8 mouse cellular contexts compared by ENCODE assay signal in genomic region chr17:32163910-32164650, GRCm38 (mm10). TPM values are rescaled to one million over a fixed set of nuclear protein-coding genes. Genes with fewer than 3 reads are reported as not detected.
DNase-seq lines count a peak whose midpoint lies in the region; ATAC-seq and TF ChIP-seq lines count a peak whose summit lies in the region.

No protein-coding gene starts in this region.

- H3K4me3 ChIP-seq in kidney, embryonic 16.5 days (ENCODE audit: low read length), result no peak overlapping the region
- no peak overlapping the region for H3K4me3 ChIP-seq in forebrain, embryonic 12.5 days (replicated peaks)
- H3K4me3 ChIP-seq in limb, embryonic 14.5 days (replicated peaks; ENCODE audit: low read length), result no peak overlapping the region

- no peak for ATAC-seq in kidney, embryonic 16.5 days (ENCODE audit: low FRiP score, low TSS enrichment)
- no peak for ATAC-seq in forebrain, embryonic 12.5 days (ENCODE audit: low FRiP score)
- peak; percentile 24; the same call in 1 of the 2 replicates for ATAC-seq in limb, embryonic 14.5 days (ENCODE audit: low FRiP score, low read depth)
- peak; percentile 62 for ATAC-seq in neutrophil, adult 5-6 weeks (ENCODE audit: extremely low read depth, insufficient number of reproducible peaks, low FRiP score, poor library complexity, severe bottlenecking)

- H3K4me1 ChIP-seq in kidney, embryonic 16.5 days (ENCODE audit: insufficient read depth, low read length), result peaks cover 41% of the 10 kb centered on the region
- peaks cover 62% of the 10 kb centered on the region for H3K4me1 ChIP-seq in forebrain, embryonic 12.5 days
- peaks cover 23% of the 10 kb centered on the region; the same call in 1 of the 2 replicates for H3K4me1 ChIP-seq in limb, embryonic 14.5 days (ENCODE audit: control insufficient read depth, insufficient read depth, low read length)

- 0 out of 2 replicates have a peak, but pooled peaks cover 4% of the 10 kb centered on the region for H3K36me3 ChIP-seq in kidney, embryonic 16.5 days (ENCODE audit: insufficient read depth, low read length)
- 0 out of 2 replicates have a peak, but pooled peaks cover 5% of the 10 kb centered on the region for H3K36me3 ChIP-seq in forebrain, embryonic 12.5 days (replicated peaks)
- H3K36me3 ChIP-seq in limb, embryonic 14.5 days (ENCODE audit: control insufficient read depth, insufficient read depth, low read length), result no peaks in the 10 kb centered on the region

- WGBS in kidney, embryonic 16.5 days, result 59% methylated on average over 6 of the region's 6 CpGs
- WGBS in forebrain, embryonic 12.5 days, result 71% methylated on average over 6 of the region's 6 CpGs
- WGBS in limb, embryonic 14.5 days, result 64% methylated on average over 6 of the region's 6 CpGs

- no peaks in the 10 kb centered on the region for H3K9me3 ChIP-seq in kidney, embryonic 16.5 days (ENCODE audit: low read length)
- H3K9me3 ChIP-seq in forebrain, embryonic 12.5 days, result no peaks in the 10 kb centered on the region
- H3K9me3 ChIP-seq in limb, embryonic 14.5 days (ENCODE audit: control insufficient read depth, low read length), result no peaks in the 10 kb centered on the region

- no peak for TF ChIP-seq POLR2A in limb, embryonic 14.5 days (IDR thresholded peaks at IDR 0.05; ENCODE audit: borderline replicate concordance, extremely low read depth, insufficient read depth, insufficient read length)

- 0 out of 2 replicates have a peak overlapping the region, but pooled peaks have one; percentile 29 for H3K27ac ChIP-seq in kidney, embryonic 16.5 days (ENCODE audit: low read length)
- peak overlapping the region; percentile 20; the same call in 1 of the 2 replicates for H3K27ac ChIP-seq in forebrain, embryonic 12.5 days
- no peak overlapping the region for H3K27ac ChIP-seq in limb, embryonic 14.5 days (replicated peaks; ENCODE audit: low read depth, low read length)

- peak overlapping the region; percentile 21; the same call in 1 of the 2 replicates for H3K4me2 ChIP-seq in kidney, embryonic 16.5 days (replicated peaks; ENCODE audit: low read depth, low read length)
- peak overlapping the region; percentile 92 for H3K4me2 ChIP-seq in forebrain, embryonic 12.5 days
- H3K4me2 ChIP-seq in limb, embryonic 14.5 days (replicated peaks; ENCODE audit: low read depth, low read length, severe bottlenecking), result 0 out of 2 replicates have a peak overlapping the region, but pooled peaks have one; percentile 13

- no peaks in the 10 kb centered on the region for H3K27me3 ChIP-seq in kidney, embryonic 16.5 days (ENCODE audit: insufficient read depth, low read length)
- 0 out of 2 replicates have a peak, but pooled peaks cover 4% of the 10 kb centered on the region for H3K27me3 ChIP-seq in forebrain, embryonic 12.5 days
- no peaks in the 10 kb centered on the region for H3K27me3 ChIP-seq in limb, embryonic 14.5 days (ENCODE audit: control insufficient read depth, insufficient read depth, low read length)

- DNase-seq in kidney, adult 18-20 months, result no peak
- peak; percentile 19 for DNase-seq in limb, embryonic 14.5 days (ENCODE audit: low spot score)
- DNase-seq in embryo, embryonic 10 days (ENCODE audit: low spot score), result no peak
- DNase-seq in embryo, embryonic 11 days, result no peak
- DNase-seq in ovary, postnatal 10 days (ENCODE audit: low spot score), result no peak

- peak overlapping the region; percentile 11 for H3K9ac ChIP-seq in kidney, embryonic 16.5 days (replicated peaks; ENCODE audit: low read length)
- no peak overlapping the region for H3K9ac ChIP-seq in forebrain, embryonic 12.5 days
- H3K9ac ChIP-seq in limb, embryonic 14.5 days (ENCODE audit: low read depth, low read length, severe bottlenecking), result no peak overlapping the region

RNA-seq across cellular contexts. Expression of gene Notch3, which starts 2.6 kb away (rescaled TPM):
- polyA plus RNA-seq in kidney, embryonic 16.5 days (2015; fragmentation: Nextera tagmentation; extraction: Ambion mirVana), result 13.6 and 15.0 TPM in 2 replicates
- polyA plus RNA-seq in forebrain, embryonic 12.5 days (2016; fragmentation: Nextera tagmentation; extraction: Ambion mirVana), result 21.4 and 24.4 TPM in 2 replicates
- 50.0 and 77.6 TPM in 2 replicates for polyA plus RNA-seq in limb, embryonic 14.5 days (2012; rRNA removed)
- polyA plus RNA-seq in limb, embryonic 14.5 days (2014; fragmentation: Nextera tagmentation; extraction: Ambion mirVana), result 17.7 and 19.4 TPM in 2 replicates
- total RNA-seq in neutrophil, adult 5-6 weeks (2017), result not detected in 2 replicates

RNA-seq across cellular contexts. Expression of gene Ephx3, which starts 25.3 kb away (rescaled TPM):
- polyA plus RNA-seq in kidney, embryonic 16.5 days (2015; fragmentation: Nextera tagmentation; extraction: Ambion mirVana), result 0.19 and 0.37 TPM in 2 replicates
- 0.15 TPM in 1 of 2 replicates, not detected in the other for polyA plus RNA-seq in forebrain, embryonic 12.5 days (2016; fragmentation: Nextera tagmentation; extraction: Ambion mirVana)
- 1.6 and 1.9 TPM in 2 replicates for polyA plus RNA-seq in limb, embryonic 14.5 days (2012; rRNA removed)
- polyA plus RNA-seq in limb, embryonic 14.5 days (2014; fragmentation: Nextera tagmentation; extraction: Ambion mirVana), result 3.3 and 5.5 TPM in 2 replicates
- 0.37 and 0.58 TPM in 2 replicates for total RNA-seq in neutrophil, adult 5-6 weeks (2017)

Comparison
In these comparisons a context has a peak if more than half of its experiments do, and no peak if none do; other contexts are left out.
1. ATAC-seq: peak in limb, embryonic 14.5 days (single experiment) and neutrophil, adult 5-6 weeks (single experiment); none in kidney, embryonic 16.5 days (single experiment) and forebrain, embryonic 12.5 days (single experiment).
2. H3K4me2 ChIP-seq: peak in every context shown above with its lines; median percentile 92 in forebrain, embryonic 12.5 days; 21 in kidney, embryonic 16.5 days; 13 in limb, embryonic 14.5 days.